Mouse (Mus musculus) liver (tissue): ENCODE measurements around the gene Nhej1.

ENCODE experiments used
- DNase-seq: peaks from one replicate; pipeline ENCODE4 v3.0.0-alpha.2; 2020; ENCODE audit warnings: mixed read lengths

Nhej1 gene

DNA sequence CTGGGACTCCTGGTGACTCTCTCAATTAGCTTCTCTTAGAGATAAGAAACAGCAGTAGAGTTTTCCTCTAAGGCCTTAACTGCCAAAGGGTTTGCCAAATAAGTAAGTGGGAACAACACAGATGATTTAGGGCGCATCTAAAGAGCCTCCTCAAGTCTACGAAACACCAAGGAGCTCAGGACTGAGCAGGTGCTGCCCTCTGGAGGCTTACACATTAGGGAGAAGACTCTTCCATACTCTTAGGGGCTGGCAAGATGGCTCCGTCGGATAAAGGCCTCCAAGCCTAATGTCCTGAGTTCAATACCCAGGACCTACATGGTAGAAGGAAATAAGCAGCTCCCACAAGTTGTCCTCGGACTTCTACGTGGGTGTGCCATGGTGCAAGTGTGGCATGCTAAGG is 151.4 kb downstream of the Nhej1 start:
- DNase-seq, result no peak

GRCm38 (mm10) chr1:74971353-74972050 is 153.5 kb downstream of the Nhej1 start:
- DNase-seq, result peak; percentile 26

- DNase-seq, result no peak
Measured at GRCm38 (mm10) chr1:74967962-74968580, 156.9 kb downstream of the Nhej1 start.

- peak; percentile 77 for DNase-seq
Measured at GRCm38 (mm10) chr1:74964494-74965215, 160.3 kb downstream of the Nhej1 start.

DNA sequence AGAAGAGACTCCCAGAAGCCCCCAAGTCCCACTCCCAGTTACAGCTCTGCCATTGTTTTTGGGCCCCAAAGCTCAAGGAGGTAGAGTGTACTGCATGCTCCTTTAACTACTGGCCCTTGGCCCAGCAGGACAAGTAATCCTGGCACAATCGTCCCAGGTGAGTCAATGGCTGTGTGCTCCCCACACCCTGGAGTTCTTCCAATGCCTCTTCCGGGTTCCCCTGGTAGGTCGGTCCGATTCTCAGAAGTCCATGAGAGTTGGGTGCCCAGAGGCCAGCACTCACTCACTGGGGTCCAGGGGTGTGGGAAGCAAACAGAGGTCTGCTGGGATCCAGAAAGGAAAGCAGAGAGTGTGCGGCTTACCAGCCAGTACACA is 162.2 kb downstream of the Nhej1 start:
- no peak for DNase-seq

DNA sequence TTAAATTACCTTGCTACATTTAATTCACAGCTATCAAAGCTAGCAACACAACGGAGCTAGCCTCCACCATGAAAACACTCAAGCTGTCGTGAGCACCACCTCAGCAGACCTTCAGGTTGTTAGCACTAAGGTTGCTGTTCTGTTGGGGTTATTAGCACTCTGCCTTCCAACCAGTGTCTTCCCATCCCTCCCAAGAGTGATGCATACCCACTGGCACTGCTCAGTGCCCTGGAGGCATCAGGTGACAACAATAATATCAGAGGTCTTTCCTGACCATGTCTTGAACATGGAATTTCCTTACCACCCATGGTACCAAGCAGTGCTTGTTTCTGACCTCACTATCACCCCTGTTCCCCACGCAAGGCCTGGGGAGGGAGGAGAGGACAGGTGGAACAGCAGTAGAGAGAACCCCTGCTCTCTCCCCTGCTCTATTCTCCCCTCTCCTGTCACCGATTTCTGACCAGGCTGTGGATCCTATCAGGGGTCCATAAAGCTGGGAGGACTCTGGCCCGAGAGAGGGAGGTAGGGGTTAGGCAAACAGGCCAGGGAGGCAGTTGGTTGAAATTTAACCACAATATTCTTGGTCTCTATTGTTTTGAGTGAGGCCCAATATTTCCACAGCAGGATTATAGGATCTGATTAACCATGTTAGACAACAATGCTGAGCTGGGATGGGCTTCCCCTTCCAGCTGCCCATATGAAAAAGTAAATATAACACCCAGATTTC is 162.7 kb downstream of the Nhej1 start:
- peak; percentile 30 for DNase-seq

- peak; percentile 11 for DNase-seq
Measured at GRCm38 (mm10) chr1:74961722-74962121, 163.3 kb downstream of the Nhej1 start.

DNA sequence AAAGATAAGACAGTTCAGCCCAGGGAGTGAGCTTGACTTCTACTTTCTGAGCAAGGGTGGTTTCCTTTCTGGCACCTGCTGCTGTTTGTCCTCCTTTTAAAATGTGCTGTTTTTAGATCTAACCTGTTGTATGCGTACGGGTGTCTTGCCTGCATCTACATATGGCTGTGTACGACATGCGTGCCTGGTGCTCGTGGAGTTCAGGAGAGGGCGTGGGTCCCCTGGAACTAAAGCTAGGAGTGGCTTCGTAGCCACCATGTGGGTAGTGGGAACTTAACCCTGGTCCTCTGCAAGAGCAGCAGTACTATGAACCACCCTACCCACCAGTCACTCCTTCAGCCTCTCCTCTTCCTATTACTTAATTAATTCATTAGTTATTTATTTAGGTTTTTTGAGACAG is 164.9 kb downstream of the Nhej1 start:
- no peak for DNase-seq

GRCm38 (mm10) chr1:74951556-74952210 is 173.3 kb downstream of the Nhej1 start, which contains the start of gene Ihh:
Gene Ihh (minus strand): TSS chr1:74951672.
- peak; percentile 64 for DNase-seq

DNA sequence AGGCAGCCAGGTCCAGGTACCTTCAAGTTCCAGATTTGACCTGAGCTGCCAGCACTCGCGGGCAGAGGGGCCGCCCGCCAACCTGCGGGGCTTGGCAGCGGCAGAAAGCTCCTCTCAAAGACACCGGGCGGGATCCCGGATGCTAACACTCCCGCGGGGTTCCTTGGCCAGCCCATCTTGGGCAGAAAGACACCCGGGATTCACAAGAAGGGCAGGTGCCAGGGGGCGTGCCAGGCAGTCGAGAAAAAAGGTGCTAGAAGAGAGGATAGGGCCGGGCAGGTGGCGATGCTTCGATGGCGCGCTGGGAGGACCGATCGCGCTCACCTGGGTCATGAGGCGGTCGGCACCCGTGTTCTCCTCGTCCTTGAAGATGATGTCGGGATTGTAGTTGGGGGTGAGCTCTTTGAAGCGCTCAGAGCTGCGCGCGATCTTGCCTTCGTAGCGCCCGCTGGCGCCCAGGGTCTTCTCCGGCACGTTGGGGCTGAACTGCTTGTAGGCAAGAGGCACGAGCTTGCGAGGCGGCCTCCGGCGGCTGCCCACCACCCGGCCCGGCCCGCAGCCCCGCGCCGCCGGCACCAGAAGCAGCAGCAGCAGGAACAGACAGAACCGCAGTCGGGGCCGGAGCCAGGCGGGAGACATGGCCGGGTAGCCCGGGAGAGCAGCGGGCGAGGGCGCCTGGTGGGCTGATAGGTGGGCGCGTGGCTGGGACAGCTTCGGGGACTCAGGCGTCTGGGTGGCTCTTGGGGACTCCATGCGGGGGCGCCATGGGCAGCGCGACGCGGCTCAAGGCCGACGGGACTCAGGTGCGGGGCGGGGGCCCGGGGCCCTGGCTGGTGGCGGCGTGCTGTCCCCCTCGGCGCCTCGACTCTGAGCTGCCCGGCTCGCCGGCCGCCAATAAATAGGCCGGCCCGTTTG is 174.2 kb downstream of the Nhej1 start:
- no peak for DNase-seq

GRCm38 (mm10) chr1:74950066-74950465 is 174.9 kb downstream of the Nhej1 start:
- DNase-seq, result no peak

- peak; percentile 43 for DNase-seq
Measured at GRCm38 (mm10) chr1:74949666-74950050, 175.3 kb downstream of the Nhej1 start.

DNA sequence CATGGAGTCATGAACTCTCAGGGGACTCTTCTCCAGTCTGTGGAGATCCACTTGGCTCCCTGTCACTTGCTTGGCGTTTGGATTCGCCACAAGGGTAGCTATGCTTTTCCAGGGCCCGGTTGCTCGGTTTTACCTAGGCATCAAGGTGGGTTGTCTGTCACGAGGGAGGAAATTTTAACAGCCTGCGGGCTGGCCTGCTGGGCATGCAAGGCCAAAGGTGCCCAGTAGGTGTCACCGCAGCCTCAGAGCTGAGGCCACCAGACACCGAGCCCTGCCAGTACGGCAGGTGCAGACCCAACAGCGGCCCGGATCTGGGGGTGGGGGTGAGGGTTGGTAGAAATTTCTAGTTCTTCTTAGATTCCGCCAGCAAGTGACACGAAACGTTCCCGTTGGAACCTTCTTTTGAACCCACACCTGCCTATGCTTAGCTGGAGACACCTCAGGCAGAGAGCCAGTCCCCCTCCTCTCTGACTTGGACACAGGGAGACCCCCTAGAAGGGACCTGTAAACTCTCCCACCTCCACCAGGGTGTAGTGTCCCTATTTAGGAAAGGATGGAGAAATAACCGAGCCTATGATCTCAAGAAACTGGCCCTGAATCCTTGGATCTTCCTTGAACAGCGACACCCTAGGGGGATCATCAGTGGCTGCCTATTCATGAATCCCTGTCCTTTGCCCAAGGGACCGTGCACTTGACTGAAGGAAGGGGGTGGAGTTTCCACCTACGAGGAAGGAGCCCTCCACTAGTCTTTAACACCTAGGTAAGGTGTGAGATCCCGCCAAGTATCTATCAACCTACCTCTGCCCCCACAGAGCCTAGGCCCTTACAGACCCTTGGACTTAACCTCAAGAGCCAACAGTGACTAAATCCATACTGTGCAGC is 176.0 kb downstream of the Nhej1 start:
- DNase-seq, result peak; percentile 51

DNA sequence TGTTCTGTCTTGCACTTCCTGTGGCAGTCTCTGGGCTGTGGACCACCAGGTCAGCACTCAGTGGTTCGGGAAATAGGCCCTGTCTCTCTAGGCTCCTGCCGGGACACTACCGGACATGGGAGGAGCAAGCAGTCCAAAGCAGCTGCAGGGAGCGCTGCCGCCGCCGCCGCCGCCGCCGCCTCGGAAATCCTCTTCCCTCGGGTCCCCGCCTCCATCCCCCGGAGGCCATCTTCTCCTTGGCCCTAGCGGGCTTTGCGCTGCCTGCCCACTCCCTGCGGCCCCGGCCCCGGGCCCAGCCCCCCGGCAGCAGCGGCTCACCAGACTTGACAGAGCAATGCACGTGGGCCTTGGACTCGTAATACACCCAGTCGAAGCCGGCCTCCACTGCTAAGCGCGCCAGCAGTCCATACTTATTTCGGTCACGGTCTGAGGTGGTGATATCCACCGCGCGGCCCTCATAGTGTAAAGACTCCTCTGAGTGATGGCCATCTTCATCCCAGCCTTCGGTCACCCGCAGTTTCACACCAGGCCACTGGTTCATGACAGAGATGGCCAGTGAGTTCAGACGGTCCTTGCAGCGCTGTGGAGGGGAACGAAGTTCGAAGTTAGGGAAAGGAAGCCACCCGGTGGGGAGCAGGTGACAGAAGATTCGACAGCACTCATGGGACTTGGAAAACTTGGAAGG is 176.9 kb downstream of the Nhej1 start:
- DNase-seq, result no peak

GRCm38 (mm10) chr1:74941651-74942360 is 183.2 kb downstream of the Nhej1 start:
- DNase-seq, result no peak

DNA sequence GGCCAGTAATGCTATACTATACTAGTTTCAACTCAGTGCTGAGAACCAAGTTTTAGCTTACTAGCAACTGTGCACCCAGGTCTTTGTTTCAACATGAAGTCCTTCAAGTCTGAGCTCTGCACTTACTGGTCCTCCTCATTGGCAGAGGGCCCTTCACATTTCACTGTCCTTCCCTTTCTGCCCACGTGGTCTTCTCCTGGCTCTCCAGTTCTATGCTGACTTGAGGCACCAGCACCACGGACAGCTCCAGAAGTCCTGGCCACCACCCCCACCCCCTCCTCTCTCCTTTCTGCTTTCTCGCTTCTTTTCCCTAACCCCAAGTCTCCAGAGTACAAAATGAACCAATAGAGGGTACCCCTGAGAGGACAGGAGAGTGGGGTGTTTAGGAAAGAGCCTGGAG is 185.2 kb downstream of the Nhej1 start:
- DNase-seq, result no peak

DNA sequence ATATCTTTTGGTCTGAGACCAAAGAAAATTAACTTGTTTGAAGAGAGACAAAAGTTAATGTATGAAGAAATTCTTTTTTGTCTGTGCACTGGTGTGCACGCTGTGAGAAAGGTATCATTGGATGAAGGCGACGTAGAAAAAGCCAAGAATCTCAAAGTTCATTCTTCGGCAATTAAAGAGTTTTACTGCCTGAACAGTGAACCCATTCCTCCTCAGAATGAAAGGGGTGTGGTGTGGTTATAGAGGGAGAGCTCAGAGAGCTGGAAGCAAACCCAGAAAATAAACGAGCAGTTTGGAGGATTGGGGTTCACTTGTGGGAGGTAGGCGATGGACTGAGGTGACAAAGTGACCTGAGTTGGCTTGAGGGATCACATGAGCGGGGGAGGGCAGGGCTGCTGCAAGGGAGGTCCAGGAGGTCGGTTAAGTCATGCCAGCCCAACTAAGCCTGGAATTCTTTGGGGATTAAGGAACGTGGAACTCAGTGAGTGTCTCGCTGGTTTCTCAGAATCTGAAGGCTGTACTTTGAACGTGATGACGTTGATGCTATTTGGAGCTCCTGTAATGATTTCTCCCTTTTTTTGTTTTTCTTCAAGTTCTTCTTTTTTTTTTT is 188.7 kb downstream of the Nhej1 start:
- DNase-seq, result no peak

GRCm38 (mm10) chr1:74935402-74935801 is 189.6 kb downstream of the Nhej1 start, which contains the start of gene Cfap65:
Gene Cfap65 (minus strand): TSS chr1:74935599.
- no peak for DNase-seq
